Mouse (Mus musculus): ENCODE results near the gene F13a1. TPM values are rescaled to one million over a fixed set of nuclear protein-coding genes. Genes with fewer than 3 reads are reported as not detected.

F13a1 gene
- polyA plus RNA-seq, 1 experiment from 2014 or later = 7.5 TPM

DNA sequence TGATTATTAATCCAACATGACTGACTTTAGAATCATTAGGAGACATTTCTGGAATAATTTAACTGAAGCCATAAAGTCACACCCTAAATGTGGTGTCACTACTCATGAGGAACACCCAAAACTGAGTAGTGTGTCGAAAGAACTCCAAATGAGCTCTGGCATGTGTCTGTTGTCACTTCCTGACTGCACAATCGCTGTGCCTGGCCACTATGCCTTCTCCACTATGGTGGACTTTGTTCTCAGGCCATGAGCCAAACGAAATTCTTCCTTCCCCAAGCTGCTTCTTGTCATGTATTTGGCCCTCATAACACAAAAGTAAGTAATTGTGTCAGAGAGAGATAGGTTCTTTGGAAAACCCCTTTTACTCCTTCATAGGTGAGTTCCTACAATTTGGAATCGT, 61.7 kb downstream of the F13a1 start:
- no peak for DNase-seq (ENCODE audit: low spot score)
- no peak overlapping the region for H3K27ac ChIP-seq (ENCODE audit: low read depth, low read length)
- no peak for ATAC-seq (replicated peaks; ENCODE audit: low FRiP score)
- H3K4me3 ChIP-seq (ENCODE audit: low read depth, low read length) = no peak overlapping the region
- H3K36me3 ChIP-seq (ENCODE audit: control insufficient read depth, insufficient read depth, low read length) = no peaks in the 10 kb centered on the region
- H3K4me1 ChIP-seq (replicated peaks; ENCODE audit: control insufficient read depth, insufficient read depth, low read length) = no peaks in the 10 kb centered on the region
- no peak overlapping the region for H3K4me2 ChIP-seq (ENCODE audit: low read depth, low read length, severe bottlenecking)
- no peaks in the 10 kb centered on the region for H3K27me3 ChIP-seq (ENCODE audit: control insufficient read depth, insufficient read depth, low read length)
- no peak overlapping the region for H3K9ac ChIP-seq (ENCODE audit: low read length)
- WGBS = 85% methylated on average over 4 of the region's 4 CpGs
- H3K9me3 ChIP-seq (ENCODE audit: control insufficient read depth, low read length) = no peaks in the 10 kb centered on the region

DNA sequence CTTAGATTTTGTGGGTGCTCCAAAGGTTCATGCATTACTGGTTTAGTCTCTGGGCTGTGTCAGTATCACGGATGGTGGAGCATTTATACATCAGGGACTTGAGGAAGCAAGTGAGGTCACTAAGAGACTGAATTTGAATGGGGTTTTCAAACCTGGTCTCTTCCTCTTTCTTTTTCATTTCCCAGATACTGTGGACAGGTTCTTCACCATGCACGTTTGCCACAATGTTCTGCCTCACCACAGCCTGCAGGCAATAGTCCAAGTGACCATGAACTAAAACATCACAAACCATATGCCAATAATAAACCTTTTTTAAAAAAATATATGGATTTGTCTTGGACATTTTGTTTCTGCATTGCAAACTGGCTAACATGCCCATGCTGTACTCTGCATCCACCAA, 77.0 kb downstream of the F13a1 start:
- H3K4me2 ChIP-seq (ENCODE audit: low read depth, low read length, severe bottlenecking) = no peak overlapping the region
- H3K4me1 ChIP-seq (replicated peaks; ENCODE audit: control insufficient read depth, insufficient read depth, low read length) = no peaks in the 10 kb centered on the region
- no peaks in the 10 kb centered on the region for H3K27me3 ChIP-seq (ENCODE audit: control insufficient read depth, insufficient read depth, low read length)
- H3K9me3 ChIP-seq (ENCODE audit: control insufficient read depth, low read length) = no peaks in the 10 kb centered on the region
- no peak overlapping the region for H3K27ac ChIP-seq (ENCODE audit: low read depth, low read length)
- ATAC-seq (replicated peaks; ENCODE audit: low FRiP score) (no peak), DNase-seq (ENCODE audit: low spot score) (no peak)
- H3K36me3 ChIP-seq (ENCODE audit: control insufficient read depth, insufficient read depth, low read length) = no peaks in the 10 kb centered on the region
- no peak overlapping the region for H3K4me3 ChIP-seq (ENCODE audit: low read depth, low read length)
- H3K9ac ChIP-seq (ENCODE audit: low read length) = no peak overlapping the region
- WGBS = 82% methylated on average over 2 of the region's 2 CpGs

DNA sequence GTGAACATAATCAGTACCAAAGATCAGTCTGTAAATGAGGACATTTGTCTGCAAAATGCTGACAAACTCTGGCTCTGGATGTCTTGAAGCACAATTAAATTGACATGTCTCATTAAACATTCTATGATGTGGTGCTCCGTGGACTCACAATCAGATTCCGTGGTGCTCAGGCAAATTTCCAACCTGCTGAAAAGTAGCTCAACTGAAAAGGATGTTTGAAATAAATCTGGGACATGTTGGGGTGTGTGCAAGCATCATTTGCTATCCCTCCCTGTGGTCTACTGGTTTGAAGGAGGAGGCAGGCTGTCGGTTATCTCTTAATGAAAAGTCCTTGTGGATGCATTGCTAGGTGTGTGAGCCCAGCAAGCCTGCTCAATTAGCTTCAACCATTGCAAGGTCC, 77.8 kb downstream of the F13a1 start:
- Histone ChIP-seq H3K36me3 (ENCODE audit: control insufficient read depth, insufficient read depth, low read length) (no peaks in the 10 kb centered on the region), H3K4me1 (replicated peaks; ENCODE audit: control insufficient read depth, insufficient read depth, low read length) (no peaks in the 10 kb centered on the region), H3K9me3 (ENCODE audit: control insufficient read depth, low read length) (no peaks in the 10 kb centered on the region), H3K9ac (ENCODE audit: low read length) (no peak overlapping the region), H3K4me3 (ENCODE audit: low read depth, low read length) (no peak overlapping the region), H3K4me2 (ENCODE audit: low read depth, low read length, severe bottlenecking) (no peak overlapping the region), H3K27ac (ENCODE audit: low read depth, low read length) (no peak overlapping the region), H3K27me3 (ENCODE audit: control insufficient read depth, insufficient read depth, low read length) (no peaks in the 10 kb centered on the region)
- DNase-seq (ENCODE audit: low spot score) (no peak), ATAC-seq (replicated peaks; ENCODE audit: low FRiP score) (no peak)
- WGBS = 88% methylated on average over 3 of the region's 3 CpGs

DNA sequence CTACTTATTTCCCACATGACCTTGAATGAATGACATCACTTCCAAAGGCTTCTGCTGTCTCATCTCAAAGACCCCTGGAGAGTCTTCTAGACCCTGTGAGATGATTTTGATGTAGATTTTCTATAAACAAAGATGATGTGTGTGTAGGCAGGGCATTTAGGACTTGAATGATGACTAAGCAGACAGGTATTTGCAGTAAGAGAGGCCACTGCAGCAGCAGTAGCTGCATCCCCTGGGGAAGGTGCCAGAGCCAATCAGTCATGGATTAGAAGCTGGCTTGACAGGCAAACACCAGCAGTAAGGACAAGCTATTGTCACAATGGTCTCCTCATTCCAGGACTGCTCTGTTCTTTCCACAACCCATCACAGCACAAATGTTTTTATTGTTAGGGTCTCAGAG, 87.1 kb downstream of the F13a1 start:
- ATAC-seq (replicated peaks; ENCODE audit: low FRiP score) (no peak), DNase-seq (ENCODE audit: low spot score) (no peak)
- Histone ChIP-seq H3K36me3 (ENCODE audit: control insufficient read depth, insufficient read depth, low read length) (no peaks in the 10 kb centered on the region), H3K9me3 (ENCODE audit: control insufficient read depth, low read length) (no peaks in the 10 kb centered on the region), H3K4me1 (replicated peaks; ENCODE audit: control insufficient read depth, insufficient read depth, low read length) (no peaks in the 10 kb centered on the region), H3K4me2 (ENCODE audit: low read depth, low read length, severe bottlenecking) (no peak overlapping the region), H3K9ac (ENCODE audit: low read length) (no peak overlapping the region), H3K27ac (ENCODE audit: low read depth, low read length) (no peak overlapping the region), H3K4me3 (ENCODE audit: low read depth, low read length) (no peak overlapping the region), H3K27me3 (ENCODE audit: control insufficient read depth, insufficient read depth, low read length) (no peaks in the 10 kb centered on the region)

DNA sequence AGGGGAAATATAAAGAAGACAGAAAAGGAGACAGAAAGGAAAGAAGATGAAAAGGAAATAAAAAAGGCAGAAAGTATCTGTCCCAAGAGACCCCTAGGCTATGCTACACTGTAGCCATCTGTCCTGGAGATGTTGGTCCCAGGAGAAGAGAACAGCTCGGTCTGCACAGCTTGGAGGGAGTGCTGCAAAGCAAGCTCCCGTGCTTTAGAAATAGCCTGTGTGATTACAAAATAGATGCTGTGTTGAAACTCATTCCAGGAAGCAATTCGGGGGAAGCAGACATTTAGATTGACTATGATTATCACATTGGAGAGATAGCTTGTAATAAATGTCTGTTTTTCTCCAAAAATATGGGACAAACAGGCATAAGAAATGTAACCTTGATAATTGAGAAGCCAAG, 91.0 kb downstream of the F13a1 start:
- WGBS = 77% methylated on average over 3 of the region's 3 CpGs
- H3K4me2 ChIP-seq (ENCODE audit: low read depth, low read length, severe bottlenecking) = no peak overlapping the region

DNA sequence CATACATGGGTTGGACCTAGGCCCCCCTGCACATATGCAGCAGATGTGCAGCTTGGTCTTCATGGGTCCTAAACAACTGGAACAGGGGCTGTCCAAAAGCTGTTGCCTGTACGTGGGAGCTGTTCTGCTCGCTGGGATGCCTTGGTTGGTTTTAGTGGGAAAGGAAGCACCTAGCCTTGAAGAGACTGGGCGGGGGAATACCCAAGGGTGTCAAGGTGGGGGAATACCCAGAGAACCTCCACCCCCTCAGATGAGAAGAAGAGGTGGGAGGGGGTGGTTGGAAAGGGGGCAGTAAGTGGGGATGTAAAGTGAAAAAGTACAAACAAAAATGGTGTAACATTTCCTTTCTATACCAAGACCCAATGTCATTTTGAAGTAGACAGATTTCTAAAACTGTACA, 95.1 kb downstream of the F13a1 start:
- H3K27me3 ChIP-seq (ENCODE audit: control insufficient read depth, insufficient read depth, low read length) = no peaks in the 10 kb centered on the region
- no peak for ATAC-seq (replicated peaks; ENCODE audit: low FRiP score)
- H3K4me3 ChIP-seq (ENCODE audit: low read depth, low read length) = no peak overlapping the region
- H3K9ac ChIP-seq (ENCODE audit: low read length) = no peak overlapping the region
- no peak for DNase-seq (ENCODE audit: low spot score)
- no peak overlapping the region for H3K27ac ChIP-seq (ENCODE audit: low read depth, low read length)
- H3K4me1 ChIP-seq (replicated peaks; ENCODE audit: control insufficient read depth, insufficient read depth, low read length) = no peaks in the 10 kb centered on the region
- 88% methylated on average over 3 of the region's 3 CpGs for WGBS
- H3K4me2 ChIP-seq (ENCODE audit: low read depth, low read length, severe bottlenecking) = no peak overlapping the region
- no peaks in the 10 kb centered on the region for H3K36me3 ChIP-seq (ENCODE audit: control insufficient read depth, insufficient read depth, low read length)
- H3K9me3 ChIP-seq (ENCODE audit: control insufficient read depth, low read length) = no peaks in the 10 kb centered on the region

More for the DNA sequence above, 91.0 kb downstream of the F13a1 start:
- Histone ChIP-seq H3K4me3 (ENCODE audit: low read depth, low read length) (no peak overlapping the region), H3K36me3 (ENCODE audit: control insufficient read depth, insufficient read depth, low read length) (no peaks in the 10 kb centered on the region), H3K27ac (ENCODE audit: low read depth, low read length) (no peak overlapping the region), H3K27me3 (ENCODE audit: control insufficient read depth, insufficient read depth, low read length) (no peaks in the 10 kb centered on the region), H3K4me1 (replicated peaks; ENCODE audit: control insufficient read depth, insufficient read depth, low read length) (no peaks in the 10 kb centered on the region), H3K9ac (ENCODE audit: low read length) (no peak overlapping the region), H3K9me3 (ENCODE audit: control insufficient read depth, low read length) (no peaks in the 10 kb centered on the region)
- DNase-seq (ENCODE audit: low spot score) (no peak), ATAC-seq (replicated peaks; ENCODE audit: low FRiP score) (no peak)

DNA sequence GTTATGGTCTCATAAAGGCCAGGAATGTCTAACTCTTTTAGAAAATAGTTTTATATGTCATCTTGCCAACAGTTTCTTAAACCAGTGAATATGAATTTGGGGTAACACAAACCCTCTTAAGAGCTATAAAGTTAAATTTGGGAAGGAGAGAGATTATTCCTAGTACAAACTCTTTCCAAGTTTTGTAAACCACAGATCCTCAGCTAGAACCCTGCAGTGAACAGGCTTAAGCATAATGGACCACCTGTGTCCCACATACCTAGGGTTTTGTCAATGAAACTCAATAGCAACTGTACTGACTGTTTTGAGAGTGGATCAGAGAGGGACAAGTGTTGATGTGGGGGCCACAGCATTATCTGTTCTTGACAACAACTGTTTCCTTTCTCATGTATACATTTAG, 96.4 kb downstream of the F13a1 start:
- H3K9ac ChIP-seq (ENCODE audit: low read length) = no peak overlapping the region
- H3K36me3 ChIP-seq (ENCODE audit: control insufficient read depth, insufficient read depth, low read length) = no peaks in the 10 kb centered on the region
- no peak overlapping the region for H3K4me3 ChIP-seq (ENCODE audit: low read depth, low read length)
- H3K27ac ChIP-seq (ENCODE audit: low read depth, low read length) = no peak overlapping the region
- H3K27me3 ChIP-seq (ENCODE audit: control insufficient read depth, insufficient read depth, low read length) = no peaks in the 10 kb centered on the region
- no peak for ATAC-seq (replicated peaks; ENCODE audit: low FRiP score)
- H3K4me1 ChIP-seq (replicated peaks; ENCODE audit: control insufficient read depth, insufficient read depth, low read length) = no peaks in the 10 kb centered on the region
- no peaks in the 10 kb centered on the region for H3K9me3 ChIP-seq (ENCODE audit: control insufficient read depth, low read length)
- no peak for DNase-seq (ENCODE audit: low spot score)
- H3K4me2 ChIP-seq (ENCODE audit: low read depth, low read length, severe bottlenecking) = no peak overlapping the region

DNA sequence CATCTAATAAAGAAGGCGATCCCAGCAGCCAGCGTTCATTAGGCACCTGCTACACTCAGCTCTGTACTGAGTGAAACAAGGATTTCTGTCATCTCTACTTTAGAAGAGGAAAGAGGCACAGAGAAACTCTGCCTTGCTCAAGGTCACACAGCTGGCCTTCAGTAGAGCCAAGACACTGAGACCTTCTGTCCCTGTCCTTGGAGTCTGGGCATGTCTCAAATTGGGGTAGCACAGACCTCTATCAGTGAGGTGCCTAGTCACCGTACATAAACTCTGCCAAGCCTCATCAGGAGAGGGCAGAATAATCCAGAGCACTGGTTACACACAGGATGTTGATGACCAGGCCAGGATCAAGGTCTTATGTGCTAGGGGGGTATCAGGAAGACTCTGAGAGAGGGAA, 108.2 kb downstream of the F13a1 start:
- Histone ChIP-seq H3K9me3 (ENCODE audit: control insufficient read depth, low read length) (no peaks in the 10 kb centered on the region), H3K36me3 (ENCODE audit: control insufficient read depth, insufficient read depth, low read length) (no peaks in the 10 kb centered on the region), H3K27me3 (ENCODE audit: control insufficient read depth, insufficient read depth, low read length) (no peaks in the 10 kb centered on the region), H3K4me2 (ENCODE audit: low read depth, low read length, severe bottlenecking) (no peak overlapping the region), H3K27ac (ENCODE audit: low read depth, low read length) (no peak overlapping the region), H3K4me1 (replicated peaks; ENCODE audit: control insufficient read depth, insufficient read depth, low read length) (no peaks in the 10 kb centered on the region), H3K4me3 (ENCODE audit: low read depth, low read length) (no peak overlapping the region), H3K9ac (ENCODE audit: low read length) (no peak overlapping the region)
- no peak for DNase-seq (ENCODE audit: low spot score)
- 76% methylated on average over 3 of the region's 3 CpGs for WGBS
- no peak for ATAC-seq (replicated peaks; ENCODE audit: low FRiP score)

DNA sequence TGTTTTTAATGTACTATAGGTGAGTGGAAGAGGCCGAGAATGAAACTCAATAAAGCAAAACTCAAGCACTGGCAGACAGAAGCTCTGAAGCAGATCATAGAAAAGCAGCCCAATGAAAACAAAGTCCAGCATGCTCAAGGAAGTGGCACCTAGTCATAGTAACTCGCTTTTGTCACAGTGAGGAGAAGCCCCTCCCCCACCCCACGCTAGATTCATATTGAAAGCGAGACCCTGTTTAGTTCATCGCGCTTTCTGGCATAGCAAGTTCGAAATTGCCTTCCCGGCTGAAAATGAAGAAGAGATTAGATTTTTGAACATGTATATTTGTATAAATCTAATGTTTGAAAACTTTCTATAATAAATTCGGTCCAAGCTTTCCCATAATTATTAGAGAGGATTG, 118.0 kb downstream of the F13a1 start:
- Histone ChIP-seq H3K27me3 (ENCODE audit: control insufficient read depth, insufficient read depth, low read length) (no peaks in the 10 kb centered on the region), H3K4me3 (ENCODE audit: low read depth, low read length) (no peak overlapping the region), H3K9me3 (ENCODE audit: control insufficient read depth, low read length) (no peaks in the 10 kb centered on the region), H3K4me1 (replicated peaks; ENCODE audit: control insufficient read depth, insufficient read depth, low read length) (no peaks in the 10 kb centered on the region), H3K36me3 (ENCODE audit: control insufficient read depth, insufficient read depth, low read length) (no peaks in the 10 kb centered on the region), H3K27ac (ENCODE audit: low read depth, low read length) (no peak overlapping the region), H3K9ac (ENCODE audit: low read length) (no peak overlapping the region), H3K4me2 (ENCODE audit: low read depth, low read length, severe bottlenecking) (no peak overlapping the region)
- WGBS = 91% methylated on average over 9 of the region's 9 CpGs
- no peak for DNase-seq (ENCODE audit: low spot score)
- no peak for ATAC-seq (replicated peaks; ENCODE audit: low FRiP score)

Data from forebrain, embryonic 11.5 days (tissue).